In the genomic region with DNA sequence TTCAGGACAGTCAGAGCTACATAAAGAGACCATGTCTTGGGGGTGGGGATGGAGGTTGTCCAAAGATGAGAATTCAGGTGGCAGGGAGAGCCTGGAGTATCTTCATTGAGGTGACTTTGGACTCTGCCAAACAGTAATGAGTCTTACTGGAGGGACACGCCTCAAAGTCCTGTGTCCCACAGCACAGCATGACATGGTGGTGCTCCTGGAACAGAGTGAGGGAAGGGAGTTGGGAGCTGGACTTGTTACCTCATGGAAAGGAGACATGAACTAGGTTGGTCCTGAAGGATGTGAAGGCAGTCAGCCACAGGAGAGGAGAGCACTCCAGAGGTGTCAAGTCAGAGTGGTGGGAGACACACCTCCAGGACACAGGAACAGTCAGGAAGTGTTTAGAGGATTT, we compare ENCODE assay signal across 27 mouse cellular contexts. TPM values are rescaled to one million over a fixed set of nuclear protein-coding genes. Genes with fewer than 3 reads are reported as not detected.
DNase-seq lines count a peak whose midpoint lies in the region; ATAC-seq and TF ChIP-seq lines count a peak whose summit lies in the region.
"Had no signal": no experiment of that assay in that cellular context is flagged by ENCODE, and none has a peak within 500 bp of the region (broad histone marks: within the 10 kb centered on the region; RNA-seq: fewer than 3 reads in every experiment).

No protein-coding gene starts in this region.

- H3K4me2 ChIP-seq in liver, embryonic 13.5 days = 0 out of 2 replicates have a peak overlapping the region, but pooled peaks have one; percentile 13
- no peak overlapping the region for H3K4me2 ChIP-seq in liver, embryonic 16.5 days (ENCODE audit: low read depth, low read length)
- H3K4me2 ChIP-seq: embryonic facial prominence, embryonic 13.5 days; embryonic facial prominence, embryonic 15.5 days; forebrain, embryonic 12.5 days had no signal

- no peak for TF ChIP-seq POLR2A in MEL (IDR thresholded peaks at IDR 0.05; ENCODE audit: control insufficient read depth in 1 of 2, insufficient read depth in 1 of 2, low read depth in 1 of 2, low read length in 2 of 2, poor library complexity in 1 of 2)

- H3K27ac ChIP-seq in liver, embryonic 13.5 days = peak overlapping the region; percentile 94
- peak overlapping the region; percentile 25; the same call in 1 of the 2 replicates for H3K27ac ChIP-seq in MEL (ENCODE audit: control insufficient read depth, low read depth, low read length)
- peak overlapping the region; percentile 55 for H3K27ac ChIP-seq in liver, embryonic 16.5 days (ENCODE audit: low read length)
- H3K27ac ChIP-seq: embryonic facial prominence, embryonic 13.5 days; embryonic facial prominence, embryonic 15.5 days; forebrain, embryonic 12.5 days had no signal

- no peak for ATAC-seq in liver, embryonic 13.5 days (ENCODE audit: low read depth)
- no peak for ATAC-seq in liver, embryonic 16.5 days (ENCODE audit: low read depth)
- ATAC-seq: CD4-positive, CD25-positive, alpha-beta regulatory T cell, adult 4 months; forebrain, embryonic 14.5 days; forebrain, embryonic 16.5 days had no signal

- peak; percentile 70 for DNase-seq in heart, adult 11 months
- no peak for DNase-seq in heart, adult 8-10 months (ENCODE audit: low spot score)
- no peak for DNase-seq in liver, embryonic 13.5 days
- DNase-seq in liver = no peak
- DNase-seq in MEL (ENCODE audit: low read depth, low spot score) = no peak
- no peak for DNase-seq in adrenal gland, adult 8-10 months
- DNase-seq: adrenal gland, postnatal 10 days; adrenal gland, postnatal 25 days; B cell, adult 2 months; cerebellum, adult 11 months; cerebellum, adult 18-20 months; cerebellum, adult 8-10 months; cerebellum, adult 9-11 months; cerebellum, postnatal 14 days; cerebellum, postnatal 36 days; embryo, embryonic 11 days had no signal

- H3K4me1 ChIP-seq in liver, embryonic 13.5 days (replicated peaks) = peaks cover 90% of the 10 kb centered on the region
- H3K4me1 ChIP-seq in MEL (ENCODE audit: control insufficient read depth in 1 of 2, insufficient read depth in 2 of 2, low read length in 2 of 2) = peaks cover 29 to 32% of the 10 kb centered on the region in 2 experiments
- H3K4me1 ChIP-seq in liver, embryonic 16.5 days (ENCODE audit: control insufficient read depth, low read depth, low read length) = peaks cover 45% of the 10 kb centered on the region
- H3K4me1 ChIP-seq: embryonic facial prominence, embryonic 13.5 days; embryonic facial prominence, embryonic 15.5 days had no signal

- no peak for TF ChIP-seq RAD21 in MEL (IDR thresholded peaks at IDR 0.05; ENCODE audit: low read depth, low read length)

- H3K27me3 ChIP-seq in liver, embryonic 13.5 days = no peaks in the 10 kb centered on the region
- no peaks in the 10 kb centered on the region for H3K27me3 ChIP-seq in MEL (ENCODE audit: control insufficient read depth in 1 of 2, insufficient read depth in 2 of 2, low read length in 2 of 2)
- H3K27me3 ChIP-seq in liver, embryonic 16.5 days (ENCODE audit: control insufficient read depth, insufficient read depth, low read depth, low read length) = no peaks in the 10 kb centered on the region
- H3K27me3 ChIP-seq: CH12.LX; embryonic facial prominence, embryonic 13.5 days; embryonic facial prominence, embryonic 15.5 days; forebrain, embryonic 12.5 days had no signal

- no peak overlapping the region for H3K4me3 ChIP-seq in liver, embryonic 13.5 days (replicated peaks)
- no peak overlapping the region for H3K4me3 ChIP-seq in MEL (ENCODE audit: control insufficient read depth in 1 of 2, insufficient read depth in 1 of 2, low read depth in 2 of 2, low read length in 2 of 2)
- no peak overlapping the region for H3K4me3 ChIP-seq in liver, embryonic 16.5 days (ENCODE audit: low read depth, low read length)
- H3K4me3 ChIP-seq: embryonic facial prominence, embryonic 13.5 days; embryonic facial prominence, embryonic 15.5 days; erythroblast, embryonic 14.5 days; forebrain, embryonic 10.5 days; forebrain, embryonic 12.5 days had no signal

- TF ChIP-seq CTCF in MEL (IDR thresholded peaks at IDR 0.05 in 2 of 3, conservative IDR thresholded peaks at IDR 0.05 in 1 of 3; ENCODE audit: control insufficient read depth in 1 of 3, insufficient read depth in 1 of 3, low read depth in 2 of 3, low read length in 3 of 3, poor library complexity in 1 of 3, severe bottlenecking in 1 of 3) = no peak

- H3K79me2 ChIP-seq in MEL (ENCODE audit: control insufficient read depth, insufficient read depth, low read length, poor library complexity) = peaks cover 4% of the 10 kb centered on the region

- TF ChIP-seq EP300 in MEL (IDR thresholded peaks at IDR 0.05; ENCODE audit: low read depth in 1 of 2, low read length in 2 of 2) = no peak

- H3K9me3 ChIP-seq in liver, embryonic 13.5 days (replicated peaks) = no peaks in the 10 kb centered on the region
- H3K9me3 ChIP-seq in MEL (replicated peaks; ENCODE audit: insufficient read depth, low read length) = no peaks in the 10 kb centered on the region
- H3K9me3 ChIP-seq in liver, embryonic 16.5 days (replicated peaks; ENCODE audit: control insufficient read depth, low read length) = no peaks in the 10 kb centered on the region
- H3K9me3 ChIP-seq: embryonic facial prominence, embryonic 13.5 days; embryonic facial prominence, embryonic 15.5 days; forebrain, embryonic 10.5 days; forebrain, embryonic 12.5 days; G1E had no signal

- peaks cover 6% of the 10 kb centered on the region; the same call in 1 of the 2 replicates for H3K36me3 ChIP-seq in liver, embryonic 13.5 days
- H3K36me3 ChIP-seq in MEL (ENCODE audit: control insufficient read depth in 1 of 2, insufficient read depth in 2 of 2, low read length in 2 of 2) = peaks cover 0 to 38% of the 10 kb centered on the region in 2 experiments; a peak in 2 of 4 replicates
- no peaks in the 10 kb centered on the region for H3K36me3 ChIP-seq in liver, embryonic 16.5 days (ENCODE audit: control insufficient read depth, insufficient read depth)
- H3K36me3 ChIP-seq: embryonic facial prominence, embryonic 13.5 days; embryonic facial prominence, embryonic 15.5 days; forebrain, embryonic 10.5 days; forebrain, embryonic 12.5 days had no signal

- 86% methylated on average over 1 of the region's 1 CpGs for WGBS in liver, embryonic 13.5 days (ENCODE audit: insufficient replicate concordance)
- 92% methylated on average over 1 of the region's 1 CpGs for WGBS in liver, embryonic 16.5 days (ENCODE audit: insufficient replicate concordance)

- H3K9ac ChIP-seq in liver, embryonic 13.5 days = peak overlapping the region; percentile 7; the same call in 1 of the 2 replicates
- H3K9ac ChIP-seq in MEL (ENCODE audit: control insufficient read depth, low read depth, low read length, poor library complexity, severe bottlenecking) = no peak overlapping the region
- no peak overlapping the region for H3K9ac ChIP-seq in liver, embryonic 16.5 days (ENCODE audit: low read depth, low read length)
- H3K9ac ChIP-seq: embryonic facial prominence, embryonic 13.5 days; embryonic facial prominence, embryonic 15.5 days; forebrain, embryonic 12.5 days had no signal

TF ChIP-seq in MEL, 35 proteins besides CTCF, POLR2A, EP300 and RAD21:
- TF ChIP-seq CHD2 (IDR thresholded peaks at IDR 0.05; ENCODE audit: low read length) = no peak
- TF ChIP-seq UBTF (IDR thresholded peaks at IDR 0.05; ENCODE audit: borderline replicate concordance, insufficient read depth, low read depth, low read length) = no peak
- TF ChIP-seq GATA1 (IDR thresholded peaks at IDR 0.05; ENCODE audit: low read depth, low read length) = no peak
- TF ChIP-seq POLR2AphosphoS5 (IDR thresholded peaks at IDR 0.05; ENCODE audit: borderline replicate concordance, low read depth, low read length) = no peak
- TF ChIP-seq CHD1 (IDR thresholded peaks at IDR 0.05; ENCODE audit: low read depth, low read length) = no peak

RNA-seq across cellular contexts. Expression of gene Metap1d, which starts 6.6 kb away (rescaled TPM):
- total RNA-seq in heart, adult 8-10 months (2022) = 10 to 100 TPM; 38.4 to 44.4 (median 40.9) TPM
- polyA plus RNA-seq in liver, embryonic 13.5 days (2015; fragmentation: Nextera tagmentation; extraction: Ambion mirVana) = 23.2 and 24.9 TPM in 2 replicates
- total RNA-seq in MEL (2012; rRNA removed) = 14.4 and 19.5 TPM in 2 replicates
- 10 to 100 TPM in 1 of 2 experiments, not detected in 1; 28.5 TPM for polyA plus RNA-seq in MEL (2012; ENCODE audit: insufficient read depth in 1 of 2, insufficient read length in 2 of 2, low read depth in 1 of 2, low replicate concordance in 2 of 2, missing spikeins in 1 of 2)
- polyA plus RNA-seq in liver, embryonic 16.5 days (2015; fragmentation: Nextera tagmentation; extraction: Ambion mirVana) = 22.8 and 24.9 TPM in 2 replicates
- total RNA-seq in adrenal gland, adult 8-10 months (2022) = 10 to 100 TPM; 29.7 to 44.5 (median 37.1) TPM

Comparison
In these comparisons a context has a peak if more than half of its experiments do, and no peak if none do; other contexts are left out.
1. H3K27ac ChIP-seq: peak in every context shown above with its lines; median percentile 94 in liver, embryonic 13.5 days; 55 in liver, embryonic 16.5 days; 25 in MEL.